Mouse (Mus musculus): ENCODE results near the gene Cdc25a.

- TF ChIP-seq CTCF (IDR thresholded peaks at IDR 0.05; ENCODE audit: borderline replicate concordance, extremely low read depth, insufficient read depth, insufficient read length) (no peak), POLR2A (IDR thresholded peaks at IDR 0.05; ENCODE audit: borderline replicate concordance, extremely low read depth, insufficient read depth, insufficient read length, poor library complexity, severe bottlenecking) (no peak)
These were observed 53.8 kb downstream of the Cdc25a start for GRCm38 (mm10) chr9:109929131-109929530.
